Mouse (Mus musculus): ENCODE data around the gene Frmd6.

Frmd6 gene

DNA sequence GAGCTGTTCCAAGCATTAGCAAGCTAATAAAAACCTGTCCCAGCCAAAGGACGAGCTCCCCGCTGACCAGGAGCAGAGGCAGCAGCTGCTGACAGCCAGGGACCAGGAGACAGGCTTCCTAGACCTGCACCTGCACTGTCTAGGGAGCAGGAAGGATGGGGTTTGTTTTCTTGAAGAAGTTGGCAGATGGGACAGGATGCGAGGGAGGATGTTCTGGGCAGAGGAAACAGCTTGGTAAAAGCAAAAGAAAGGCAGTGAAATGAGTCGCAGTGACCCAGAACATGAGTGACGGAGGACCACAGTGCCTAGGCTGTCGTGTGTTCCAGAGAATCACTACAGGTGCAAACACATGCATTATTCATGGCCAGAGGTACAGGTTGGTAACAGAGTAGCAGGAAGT lies 27.7 kb downstream of the Frmd6 start:
- DNase-seq (ENCODE audit: low spot score): no peak

DNA sequence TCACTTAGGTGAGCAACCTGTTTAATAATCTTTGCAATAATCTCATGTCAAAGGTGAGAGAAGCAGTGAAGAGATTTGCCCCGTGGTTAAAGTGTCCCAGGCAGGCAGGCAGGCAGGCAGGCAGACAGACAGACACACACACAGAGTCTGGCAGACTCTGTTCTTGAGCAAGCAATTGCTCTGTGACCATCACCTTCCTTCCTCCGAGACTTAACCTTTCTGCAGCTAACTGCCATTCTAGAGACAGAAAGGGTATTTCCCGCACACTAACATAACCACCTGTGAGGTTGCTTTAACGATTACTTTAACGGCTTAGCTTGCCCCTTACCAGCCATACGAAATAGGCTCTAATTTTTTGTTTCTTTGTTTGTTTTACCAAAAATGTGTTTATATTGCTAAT lies 30.4 kb downstream of the Frmd6 start:
- no peak for DNase-seq (ENCODE audit: low spot score)

DNA sequence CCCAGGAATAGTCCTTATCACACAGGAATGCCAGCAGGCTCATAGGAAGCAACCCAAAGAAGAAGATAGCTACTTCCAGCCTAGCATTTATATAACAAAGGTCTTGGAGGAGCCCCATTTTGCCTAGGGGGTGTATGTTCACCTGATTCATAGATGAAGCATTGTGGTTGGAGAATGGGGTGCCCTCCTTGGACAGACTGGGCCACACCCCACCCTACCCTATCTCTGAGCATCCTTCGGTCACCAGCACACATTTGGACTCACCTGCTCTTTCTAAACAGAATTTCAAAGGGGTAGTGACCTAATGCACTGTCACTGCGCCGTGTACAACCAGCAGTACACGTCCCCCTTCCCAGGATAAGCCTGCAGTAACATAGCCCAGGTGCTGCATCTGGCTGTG lies 31.5 kb downstream of the Frmd6 start:
- no peak for DNase-seq (ENCODE audit: low spot score)

DNA sequence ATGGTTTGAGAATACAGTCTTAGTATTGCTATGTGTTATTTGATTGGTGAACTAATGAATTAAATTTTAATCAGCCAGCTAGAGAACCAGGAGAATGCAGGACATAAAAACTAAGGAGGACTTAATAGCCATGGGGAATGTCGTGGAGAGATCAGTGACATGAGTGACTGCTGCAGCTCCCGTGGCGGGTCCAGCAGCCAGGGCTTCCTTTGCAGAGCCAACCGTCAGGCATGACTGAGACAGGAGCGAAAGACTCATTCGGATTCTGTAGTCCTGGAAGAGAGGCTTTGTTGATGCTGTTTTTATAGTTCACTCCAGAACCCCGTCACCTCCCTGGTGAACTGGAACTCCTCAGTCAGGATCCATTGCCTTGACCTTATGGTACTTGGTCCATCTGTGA lies 38.0 kb downstream of the Frmd6 start:
- DNase-seq (ENCODE audit: low spot score): no peak

DNA sequence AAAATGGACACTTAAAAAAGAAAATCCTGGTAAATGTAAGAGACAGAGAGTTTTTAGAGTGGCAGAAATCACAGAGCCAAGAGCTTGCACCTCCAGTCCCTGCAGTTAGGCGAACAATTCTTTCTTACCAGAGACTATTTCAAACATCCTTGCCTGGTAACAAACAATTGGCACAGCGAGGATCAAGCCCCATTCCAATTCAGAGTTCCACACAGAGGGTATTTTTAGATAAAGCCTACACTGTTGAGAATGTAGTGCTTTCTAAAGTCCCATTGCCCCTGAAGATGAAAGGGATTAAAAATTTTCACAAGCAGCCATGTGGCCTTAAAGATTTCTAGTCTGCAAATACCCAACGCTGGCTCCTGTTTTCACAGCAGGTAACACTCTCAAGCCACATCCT lies 42.5 kb downstream of the Frmd6 start:
- DNase-seq (ENCODE audit: low spot score): no peak

DNA sequence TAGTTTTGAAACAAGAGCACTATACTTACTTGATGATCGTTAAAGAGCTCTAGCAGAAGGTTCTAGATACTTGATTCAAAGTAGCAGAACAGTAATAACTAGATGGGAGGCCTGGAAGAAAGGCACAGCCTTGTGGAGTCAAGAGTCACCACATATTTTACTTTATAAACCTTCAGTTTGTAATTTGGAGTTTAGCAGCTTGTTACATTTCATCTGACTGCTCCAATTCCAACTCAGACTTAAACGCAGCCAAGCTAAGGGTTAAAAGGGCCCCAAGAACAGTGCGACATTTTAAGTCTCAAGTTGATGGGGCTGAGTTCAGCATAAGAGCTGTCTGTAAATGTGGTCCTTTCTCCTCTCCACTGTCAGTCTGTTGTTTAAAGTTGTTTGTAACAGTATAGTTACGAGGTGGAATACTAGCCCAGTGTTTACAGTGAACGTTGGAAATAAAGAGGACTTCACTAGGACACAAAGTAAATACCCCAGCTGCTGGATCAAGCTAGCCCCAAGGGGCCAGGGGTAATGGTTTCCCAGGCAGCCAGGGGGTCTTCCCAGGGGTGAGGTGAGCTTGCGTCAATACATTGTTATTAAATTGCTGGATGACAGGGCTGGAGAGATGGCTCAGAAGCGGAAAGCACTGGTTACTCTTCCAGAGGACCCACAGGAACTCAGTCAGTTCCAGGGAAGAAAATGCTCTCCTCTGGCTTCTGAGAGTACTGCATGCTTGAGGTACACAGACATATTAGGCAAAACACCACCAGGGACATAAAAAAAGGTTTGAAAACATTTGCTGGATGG lies 43.1 kb downstream of the Frmd6 start:
- DNase-seq (ENCODE audit: low spot score): no peak

DNA sequence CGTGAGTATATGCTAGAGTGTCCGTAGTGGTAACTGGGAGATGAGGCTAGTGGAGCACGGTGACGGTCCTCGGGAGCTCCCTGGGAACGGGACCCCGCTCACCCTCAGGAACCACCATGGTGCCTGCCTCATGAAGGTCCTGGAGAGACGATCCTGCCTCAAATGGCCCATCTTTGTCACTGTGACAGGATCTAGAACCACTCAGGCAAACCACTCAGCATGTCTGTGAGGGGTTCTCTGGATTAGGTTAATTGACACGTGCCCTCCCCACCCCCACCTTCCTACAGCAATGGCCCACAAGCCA lies 43.6 kb downstream of the Frmd6 start:
- no peak for DNase-seq (ENCODE audit: low spot score)

DNA sequence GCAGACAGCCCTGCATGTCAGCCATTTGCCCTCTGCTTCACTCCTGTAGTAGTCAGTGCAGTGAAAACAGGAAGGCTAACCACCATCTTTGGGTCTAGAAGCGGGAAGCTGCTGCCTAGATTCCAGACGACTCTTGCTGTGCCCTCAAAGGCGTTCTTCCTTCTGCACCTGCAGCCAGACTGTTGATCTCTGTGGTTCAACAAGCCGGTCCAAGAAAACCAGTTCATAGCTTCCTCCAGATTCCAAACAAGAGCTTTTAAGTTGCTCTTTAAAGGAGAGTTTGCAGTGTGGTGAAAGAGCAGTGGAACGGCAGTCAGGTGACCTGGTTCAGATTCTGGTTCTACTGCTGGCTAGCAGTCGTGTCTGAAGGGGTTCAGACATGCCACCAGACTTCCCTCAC lies 48.2 kb downstream of the Frmd6 start:
- no peak for DNase-seq (ENCODE audit: low spot score)

DNA sequence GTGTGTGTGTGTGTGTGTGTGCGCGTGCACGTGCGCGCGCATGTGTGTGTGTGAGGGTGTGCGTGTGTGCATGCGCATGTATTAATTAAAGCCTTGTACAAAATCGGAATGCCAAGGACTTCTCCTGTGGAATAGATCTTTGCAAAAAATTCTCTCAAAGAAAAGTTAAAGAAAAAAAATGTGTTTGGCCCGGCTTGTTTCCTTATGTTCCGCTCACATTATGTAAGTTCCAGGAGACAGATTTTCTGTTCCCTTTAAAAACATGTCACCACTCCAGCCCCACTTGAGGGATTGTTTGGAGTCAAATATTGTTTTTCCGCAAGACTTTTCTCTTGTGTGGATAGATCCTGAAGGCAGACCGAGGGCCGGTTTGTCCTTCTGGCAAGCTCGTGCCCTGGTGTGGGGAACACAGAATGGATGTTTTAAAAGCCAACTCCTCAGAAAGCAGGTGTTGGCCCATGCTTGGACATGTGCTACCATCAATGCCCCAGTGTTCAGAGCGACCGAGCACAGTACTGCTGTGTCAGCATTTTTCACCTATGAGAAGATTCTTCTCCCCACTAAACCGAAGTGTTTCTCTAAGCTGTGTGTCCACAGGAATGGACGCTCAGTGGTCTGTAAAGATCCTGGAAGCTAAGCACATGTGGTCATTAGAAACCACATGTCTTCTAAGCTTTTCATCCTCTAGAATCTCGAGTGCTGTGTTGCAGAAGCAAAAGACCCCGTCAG lies 51.1 kb downstream of the Frmd6 start:
- no peak for DNase-seq (ENCODE audit: low spot score)

DNA sequence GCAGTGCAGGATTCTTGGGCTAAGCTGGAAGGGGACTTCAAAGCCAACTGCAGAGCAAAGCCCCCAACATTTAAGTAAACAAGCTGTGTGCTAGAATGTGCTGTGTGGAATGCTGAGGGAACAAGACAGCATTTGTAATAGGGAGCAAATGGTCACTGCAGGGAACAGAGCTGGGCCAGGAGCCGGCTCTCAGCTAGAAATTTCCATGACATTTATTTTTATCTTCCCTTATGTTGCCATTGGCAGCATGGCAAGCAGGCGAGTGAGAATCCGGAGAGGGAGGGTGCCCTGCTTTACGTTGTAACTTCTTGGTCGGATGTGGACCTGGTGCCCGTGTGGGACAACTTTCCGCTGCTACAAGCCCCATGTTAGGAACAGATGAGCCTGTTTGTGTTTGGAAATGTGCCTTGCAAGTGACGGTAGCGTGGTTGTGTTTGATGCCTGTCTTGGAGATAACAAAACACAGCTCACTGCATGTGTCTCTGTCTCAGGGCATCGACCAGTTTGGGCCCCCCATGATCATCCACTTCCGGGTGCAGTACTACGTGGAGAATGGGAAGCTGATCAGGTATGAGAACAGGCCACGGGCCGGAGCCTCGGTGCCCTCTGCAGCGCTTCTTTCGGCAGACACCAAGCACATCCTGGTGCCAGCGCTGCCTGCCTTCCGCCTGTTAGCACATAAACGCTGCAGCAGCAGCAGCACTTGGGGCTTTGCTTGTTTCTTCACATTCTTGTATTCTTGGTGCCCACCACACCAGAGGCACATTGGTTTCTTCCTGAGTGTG lies 52.8 kb downstream of the Frmd6 start:
- DNase-seq (ENCODE audit: low spot score): no peak

DNA sequence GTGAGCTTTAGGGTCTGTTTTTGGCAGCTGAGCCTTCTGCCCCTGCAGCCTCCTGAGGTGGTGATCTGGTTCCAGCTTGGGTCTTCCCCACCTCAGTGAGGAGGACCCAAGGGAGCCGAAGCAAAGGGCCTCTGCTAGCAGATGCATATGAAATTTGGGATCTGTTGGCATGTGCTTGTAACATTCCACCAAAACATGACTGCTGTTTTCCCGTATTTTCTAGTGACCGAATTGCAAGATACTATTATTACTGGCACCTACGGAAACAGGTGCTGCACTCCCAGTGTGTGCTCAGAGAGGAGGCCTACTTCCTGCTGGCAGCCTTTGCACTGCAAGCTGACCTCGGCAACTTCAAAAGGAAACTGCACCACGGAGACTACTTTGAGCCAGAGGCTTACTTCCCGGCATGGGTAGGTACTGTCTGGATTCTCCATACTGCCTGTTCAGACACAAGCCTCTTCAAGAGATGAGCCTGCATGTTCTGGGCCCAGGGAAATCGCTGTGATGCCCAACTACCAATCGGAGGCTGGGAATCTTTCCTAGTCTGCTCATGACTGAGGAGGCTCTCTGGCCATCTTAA lies 55.2 kb downstream of the Frmd6 start:
- no peak for DNase-seq (ENCODE audit: low spot score)

DNA sequence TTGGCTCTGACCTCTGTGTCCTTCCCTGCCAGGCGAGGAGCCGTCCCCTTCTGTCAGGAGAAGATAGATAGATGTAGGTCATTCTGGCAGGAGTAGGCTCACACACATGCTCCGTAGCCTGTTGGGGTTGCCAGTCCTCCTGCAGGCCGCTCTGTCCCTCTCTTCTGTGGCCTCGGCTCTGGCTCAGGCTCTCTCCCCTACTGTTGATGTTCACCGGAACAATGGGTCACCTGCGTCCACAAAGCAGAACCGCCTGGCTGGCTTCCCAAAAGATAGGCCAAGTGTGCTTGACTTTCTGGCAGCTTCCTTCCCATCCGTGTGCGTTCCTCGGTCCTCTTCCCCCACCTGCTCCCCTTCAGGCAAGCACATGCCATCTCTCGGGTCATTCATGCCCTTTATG lies 56.0 kb downstream of the Frmd6 start:
- no peak for DNase-seq (ENCODE audit: low spot score)

DNA sequence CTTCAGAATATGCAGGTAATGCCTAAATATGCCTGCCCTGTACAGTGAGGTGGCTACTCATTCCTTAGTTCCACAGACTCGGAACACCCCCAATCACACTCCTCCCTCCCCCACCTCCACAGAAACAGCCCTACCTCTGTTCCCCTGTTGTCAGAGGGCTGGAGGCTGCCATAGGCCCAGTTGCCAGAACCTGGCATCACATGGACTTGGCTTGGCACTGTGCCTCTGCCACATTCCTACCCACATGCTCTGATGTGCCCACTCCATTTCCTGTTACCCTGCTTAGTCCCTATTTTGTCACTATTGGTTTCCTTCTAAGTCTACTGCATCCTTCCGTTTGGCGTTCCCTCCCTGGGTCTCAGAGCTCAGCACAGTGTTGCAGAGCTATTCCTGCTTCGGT lies 56.5 kb downstream of the Frmd6 start:
- no peak for DNase-seq (ENCODE audit: low spot score)

DNA sequence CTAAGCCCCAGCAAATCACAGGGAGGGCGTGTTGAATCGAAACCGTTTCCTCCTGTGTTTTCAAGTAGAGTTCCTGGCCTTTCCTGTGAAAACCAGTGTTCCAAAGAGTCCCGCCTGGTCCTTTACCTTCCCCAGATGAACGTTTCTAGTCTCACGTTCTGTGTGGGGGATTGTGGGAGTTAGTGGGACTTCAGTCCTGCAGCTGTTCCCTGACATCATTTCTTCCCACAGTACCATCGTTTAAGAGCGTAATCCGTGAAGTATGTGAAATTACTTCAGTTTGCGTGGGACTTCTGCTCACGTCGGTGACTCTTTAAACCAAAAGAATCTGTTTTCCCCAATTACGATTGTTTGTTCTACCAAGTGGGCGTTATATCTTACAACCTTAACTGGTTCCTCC lies 57.8 kb downstream of the Frmd6 start:
- no peak for DNase-seq (ENCODE audit: low spot score)

DNA sequence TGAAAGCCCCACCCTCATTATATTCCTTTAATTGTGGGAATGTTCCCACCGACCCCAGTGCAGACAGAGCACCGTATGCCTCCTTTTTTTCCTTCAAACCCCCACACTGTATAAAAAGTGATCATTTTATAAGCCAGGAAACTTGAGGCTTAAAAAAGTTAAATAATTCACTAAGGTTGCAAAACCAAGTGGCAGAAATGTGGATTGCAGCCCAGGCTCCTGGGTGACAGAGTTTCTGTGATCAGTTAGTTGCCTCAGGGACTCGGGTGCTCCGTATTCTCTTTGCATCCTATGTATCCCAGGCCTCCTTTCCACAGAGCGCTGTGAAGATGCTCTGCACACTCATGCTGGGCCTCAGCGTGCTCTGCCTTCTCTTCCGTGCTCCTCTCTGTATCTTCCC lies 58.8 kb downstream of the Frmd6 start:
- no peak for DNase-seq (ENCODE audit: low spot score)

DNA sequence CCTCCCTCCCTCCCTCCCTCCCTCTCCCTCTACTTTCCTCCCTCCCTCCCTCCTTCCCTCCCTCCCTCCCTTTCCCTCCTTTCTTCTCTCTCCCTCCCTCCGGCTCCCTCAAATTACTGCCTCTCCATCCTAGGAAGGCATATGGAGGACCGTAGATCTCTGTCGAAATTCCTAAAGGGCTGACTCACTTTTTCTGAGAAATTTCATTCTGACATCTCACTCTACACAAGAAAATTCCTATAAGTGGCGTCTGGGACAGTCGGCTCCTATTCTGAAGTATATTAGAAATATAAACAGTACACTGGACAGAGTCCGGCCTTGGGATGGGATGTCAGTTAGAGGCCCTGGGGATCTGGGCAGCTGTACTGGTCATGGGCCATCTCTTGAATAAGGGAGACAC lies 59.7 kb downstream of the Frmd6 start:
- no peak for DNase-seq (ENCODE audit: low spot score)

DNA sequence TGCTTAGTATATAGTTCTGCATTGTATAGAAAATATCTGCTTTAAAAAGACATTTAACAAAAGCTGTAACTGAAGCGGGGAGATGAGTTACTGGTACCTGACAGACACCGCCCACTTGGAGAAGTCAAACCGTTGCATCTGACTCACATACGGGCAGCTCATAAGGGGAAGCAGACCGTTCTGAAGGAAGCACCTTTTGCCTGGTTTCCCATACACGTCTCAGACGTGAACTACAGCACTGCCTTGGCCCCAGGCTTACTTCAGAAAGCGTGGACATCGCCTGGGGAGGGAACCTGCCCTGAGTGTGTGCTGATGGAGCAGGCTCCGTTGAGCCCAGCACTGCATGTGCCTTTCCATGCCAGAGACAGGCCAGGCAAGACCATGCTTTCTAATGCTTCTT lies 60.3 kb downstream of the Frmd6 start:
- no peak for DNase-seq (ENCODE audit: low spot score)

DNA sequence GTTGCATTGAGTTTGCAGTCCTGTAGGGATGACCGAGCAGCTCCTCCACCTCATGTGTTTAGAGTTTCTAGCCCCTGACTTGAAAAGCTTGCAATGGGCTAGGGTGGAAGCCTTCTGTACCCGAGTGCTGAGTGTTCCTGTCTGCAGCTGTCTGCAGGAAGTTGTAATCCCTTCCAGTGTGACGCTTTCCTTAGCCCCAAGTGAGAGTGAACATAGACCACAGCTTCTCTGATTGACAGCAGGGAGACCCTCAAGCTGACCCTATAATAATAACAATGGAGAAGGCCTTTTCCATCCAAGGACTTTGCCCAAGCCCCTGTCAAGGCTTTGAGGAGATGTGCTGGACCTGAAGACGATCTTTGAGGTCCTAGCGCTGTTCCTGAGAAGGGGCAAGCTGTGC lies 65.1 kb downstream of the Frmd6 start:
- no peak for DNase-seq (ENCODE audit: low spot score)

DNA sequence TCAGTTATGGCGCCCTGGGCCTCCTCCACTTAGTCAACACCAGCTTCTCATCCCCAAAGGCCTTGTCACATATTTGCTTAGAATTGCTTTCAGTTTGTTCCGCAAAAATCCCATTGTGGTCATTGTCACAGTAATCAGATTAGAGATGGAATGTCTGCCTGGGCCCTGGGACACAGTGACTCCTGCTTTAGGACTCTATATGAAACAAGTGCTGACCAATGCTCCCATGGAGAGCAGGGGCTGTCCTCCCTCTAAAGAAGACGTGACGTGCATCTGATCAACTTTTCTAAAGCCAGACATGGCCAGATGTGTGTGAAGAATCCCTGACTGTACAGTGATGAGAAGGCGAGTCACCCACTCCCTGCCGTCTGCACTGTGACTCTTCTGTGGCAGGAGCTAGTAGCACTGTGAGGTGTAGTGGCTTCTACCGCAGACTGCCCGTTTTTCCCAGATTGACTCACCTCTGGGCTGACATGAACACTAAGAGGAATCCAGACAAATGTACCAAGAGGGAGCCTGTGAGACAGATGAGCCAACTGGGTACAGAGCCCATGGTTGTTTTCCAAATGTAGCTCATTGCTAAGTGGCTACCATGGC lies 65.7 kb downstream of the Frmd6 start:
- no peak for DNase-seq (ENCODE audit: low spot score)

DNA sequence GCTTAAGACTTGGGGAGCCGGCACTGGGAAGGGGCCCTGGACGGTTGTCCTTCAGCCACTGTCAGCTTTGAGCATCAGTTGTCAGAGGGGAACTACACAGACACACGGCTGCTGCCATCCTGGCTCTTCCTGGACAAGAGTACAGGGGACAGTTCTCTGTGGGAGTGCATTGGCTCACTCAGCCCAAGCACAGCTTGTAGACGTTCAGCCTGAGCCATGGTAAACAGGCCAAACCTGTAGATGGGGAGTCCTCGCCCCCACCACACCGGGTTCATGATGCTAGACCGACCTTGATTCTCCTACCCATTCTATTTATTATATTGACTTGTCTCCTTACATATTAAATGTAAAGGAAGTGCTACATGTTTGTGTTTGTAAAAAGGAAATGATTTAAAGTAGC lies 70.0 kb downstream of the Frmd6 start:
- no peak for DNase-seq (ENCODE audit: low spot score)

DNA sequence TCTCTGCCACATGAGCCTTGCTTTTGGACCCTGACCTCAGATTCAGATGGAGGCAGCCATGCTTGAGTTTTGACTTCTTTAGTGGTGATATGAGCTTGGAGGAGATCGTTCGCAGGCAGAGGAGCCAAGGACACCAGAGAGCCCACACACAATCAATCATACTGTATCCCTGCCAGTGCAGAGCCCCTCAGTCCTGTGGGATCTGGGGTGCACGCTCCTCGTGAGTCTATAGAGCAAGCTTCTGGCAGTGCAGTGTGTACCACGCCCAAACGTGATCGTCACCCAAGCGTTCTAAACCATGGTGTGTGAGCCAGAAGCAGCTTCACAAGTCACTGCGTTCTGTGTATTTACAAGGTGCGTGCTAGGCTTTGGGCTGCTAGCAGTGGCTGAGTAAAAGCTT lies 70.8 kb downstream of the Frmd6 start:
- DNase-seq (ENCODE audit: low spot score): no peak

DNA sequence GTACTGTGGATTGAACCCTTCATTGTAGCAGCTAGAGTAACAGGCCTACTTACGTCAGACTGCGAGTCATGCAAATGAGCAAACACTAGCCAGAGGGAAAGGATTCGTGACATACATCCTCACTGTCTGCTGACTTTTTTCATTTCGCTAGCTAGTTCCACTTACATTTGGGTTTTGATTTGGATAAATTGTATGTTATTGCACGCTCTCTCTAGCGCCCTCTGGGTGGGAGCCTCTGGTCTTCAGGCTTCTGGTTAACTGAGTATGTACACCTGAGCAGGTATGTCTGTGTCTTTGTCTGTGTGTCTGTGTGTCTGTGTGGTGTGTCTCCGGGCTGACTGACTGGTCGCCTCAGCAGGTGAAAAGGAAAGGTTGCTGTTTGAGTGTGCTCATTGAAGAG lies 72.1 kb downstream of the Frmd6 start:
- DNase-seq (ENCODE audit: low spot score): no peak

DNA sequence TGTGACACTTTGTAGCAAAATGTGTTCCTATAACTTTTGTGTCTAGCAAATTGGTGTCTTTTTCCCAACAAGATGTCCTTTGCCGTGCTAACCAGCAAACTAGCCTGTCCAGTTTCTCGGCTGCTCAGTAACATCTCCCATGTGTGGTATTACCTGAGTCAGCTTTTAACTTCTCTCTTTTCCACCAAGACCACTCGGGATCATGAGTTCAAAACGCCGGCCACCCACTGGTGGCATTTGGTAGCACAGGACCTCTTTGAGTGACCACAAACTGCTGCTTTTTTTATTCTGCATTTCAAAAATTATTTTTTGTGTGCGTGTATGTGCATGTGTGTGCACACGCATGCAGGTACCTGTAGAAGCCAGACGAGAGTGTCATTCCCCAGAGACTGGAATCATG lies 73.1 kb downstream of the Frmd6 start:
- DNase-seq (ENCODE audit: low spot score): no peak

Data from c-Kit-positive CD71-positive TER-119-positive erythroid progenitor cells, embryonic 14.5 days (primary cell).